Mouse (Mus musculus): Measurements from ENCODE around the gene Olfr402. TPM values are rescaled to one million over a fixed set of nuclear protein-coding genes. Genes with fewer than 3 reads are reported as not detected.
"Not testable (repeated sequence)": the region's sequence is repeated elsewhere in the genome, so short reads cannot be mapped to it uniquely, and the experiment has no call there.

Olfr402 gene
- not detected for total RNA-seq (2018; cell fraction: chromatin; rRNA removed)
- not detected for total RNA-seq (2018; cell fraction: cytosol; rRNA removed)
- not detected for total RNA-seq (2018; cell fraction: nucleus; rRNA removed)
- polyA plus RNA-seq (2018) = not detected in 3 replicates

DNA sequence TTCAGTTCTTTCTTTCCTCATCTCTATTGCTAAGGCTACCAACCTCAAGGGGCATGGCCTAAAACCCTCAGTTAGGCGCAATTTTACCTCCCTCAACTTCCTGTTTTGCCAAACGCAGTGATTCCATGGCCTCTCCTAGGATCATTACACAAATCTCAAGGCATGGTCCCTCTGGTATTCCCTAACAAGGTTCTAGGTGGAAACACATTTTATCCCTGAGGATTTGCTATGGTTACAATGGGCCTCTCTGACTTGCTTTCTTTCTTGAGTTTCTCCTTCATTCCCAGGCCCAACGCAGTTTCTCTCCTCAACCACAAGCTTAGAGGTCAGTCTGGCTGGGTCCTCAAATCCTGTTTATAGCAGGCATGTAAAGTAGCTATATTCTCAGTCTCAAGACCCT is at the start of gene Olfr402:
Gene Olfr402, plus strand, starts transcription at position 301 of the 400 bp plus-strand sequence.
- Histone ChIP-seq H3K36me3 (ENCODE audit: inconsistent target) (no peaks in the 10 kb centered on the region), H3K79me2 (ENCODE audit: inconsistent target) (no peaks in the 10 kb centered on the region), H3K27ac (no peak within 1 kb of the TSS), H3K4me3 (ENCODE audit: inconsistent target) (no peak within 1 kb of the TSS)
- 58% methylated on average over 3 of the region's 3 CpGs for WGBS (ENCODE audit: missing documents)

DNA sequence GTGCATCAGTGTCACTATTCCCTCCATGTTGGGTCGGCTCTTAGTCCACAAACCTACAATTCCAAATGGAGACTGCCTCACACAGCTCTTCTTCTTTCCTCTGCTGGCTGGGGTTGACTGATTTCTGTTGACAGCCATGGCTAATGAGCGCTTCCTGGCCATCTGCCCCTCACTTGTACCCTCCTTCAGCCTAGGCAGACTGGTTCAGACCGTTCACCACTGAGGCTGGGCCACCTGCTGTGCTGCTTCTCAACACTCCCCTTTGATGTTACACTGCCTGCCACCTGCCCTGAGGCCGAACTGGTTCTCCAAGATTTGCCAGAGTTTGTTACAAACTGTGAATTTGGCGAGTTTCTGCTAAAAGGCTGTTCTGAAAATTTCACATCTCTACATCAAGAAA is 48.3 kb upstream of the Olfr402 start:
- Histone ChIP-seq H3K4me3 (ENCODE audit: inconsistent target) (no peak overlapping the region), H3K36me3 (ENCODE audit: inconsistent target) (no peaks in the 10 kb centered on the region), H3K79me2 (ENCODE audit: inconsistent target) (no peaks in the 10 kb centered on the region), H3K27ac (no peak overlapping the region)
- 46% methylated on average over 5 of the region's 5 CpGs for WGBS (ENCODE audit: missing documents)

DNA sequence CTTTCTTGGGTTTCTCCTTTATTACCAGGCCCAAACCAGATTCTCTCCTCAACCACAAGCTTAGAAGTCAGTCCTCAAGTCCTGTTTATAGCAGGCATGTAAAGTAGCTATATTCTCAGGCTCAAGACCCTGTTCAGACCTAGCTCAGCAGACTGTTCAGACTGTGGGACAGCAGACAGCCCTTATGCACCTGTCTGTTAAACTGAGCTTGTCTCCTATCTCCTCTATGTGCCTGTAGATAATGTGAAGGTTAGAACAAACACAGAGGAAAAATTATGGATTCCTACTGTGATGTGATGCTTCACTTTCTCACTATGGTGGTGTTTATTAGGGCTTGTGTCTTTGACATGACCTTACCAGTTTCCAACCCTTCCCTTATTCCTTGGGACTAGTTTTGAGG is 39.9 kb upstream of the Olfr402 start, which contains the start of gene Olfr401:
Gene Olfr401, plus strand, starts transcription at position 301 of the 400 bp plus-strand sequence.
- H3K79me2 ChIP-seq (ENCODE audit: inconsistent target) = no peaks in the 10 kb centered on the region
- no peak within 1 kb of the TSS for H3K27ac ChIP-seq
- no peak within 1 kb of the TSS for H3K4me3 ChIP-seq (ENCODE audit: inconsistent target)
- no peaks in the 10 kb centered on the region for H3K36me3 ChIP-seq (ENCODE audit: inconsistent target)

DNA sequence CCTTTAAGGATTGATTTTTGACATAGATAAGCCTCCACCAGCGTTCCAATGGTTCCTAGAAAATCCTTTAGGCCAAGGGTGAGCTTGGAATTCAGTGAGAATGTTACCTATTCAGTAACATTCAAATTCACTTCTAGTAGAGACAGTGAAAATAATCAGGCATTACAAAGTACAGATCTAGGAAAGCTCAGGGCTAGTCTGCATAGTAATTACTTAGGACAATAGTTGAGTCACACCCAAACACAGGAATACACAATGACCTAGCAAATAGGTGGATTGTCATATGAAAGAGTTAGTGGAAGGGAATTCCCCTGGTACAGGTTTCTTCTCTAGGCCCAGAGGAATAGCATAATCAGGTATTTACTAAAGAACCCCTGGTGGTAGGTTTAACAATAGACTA is 13.3 kb upstream of the Olfr402 start:
- not testable (repeated sequence) for H3K4me3 ChIP-seq (ENCODE audit: inconsistent target); H3K79me2 ChIP-seq (ENCODE audit: inconsistent target); H3K36me3 ChIP-seq (ENCODE audit: inconsistent target); H3K27ac ChIP-seq
- WGBS (ENCODE audit: missing documents) = 9% methylated on average over 1 of the region's 1 CpGs

DNA sequence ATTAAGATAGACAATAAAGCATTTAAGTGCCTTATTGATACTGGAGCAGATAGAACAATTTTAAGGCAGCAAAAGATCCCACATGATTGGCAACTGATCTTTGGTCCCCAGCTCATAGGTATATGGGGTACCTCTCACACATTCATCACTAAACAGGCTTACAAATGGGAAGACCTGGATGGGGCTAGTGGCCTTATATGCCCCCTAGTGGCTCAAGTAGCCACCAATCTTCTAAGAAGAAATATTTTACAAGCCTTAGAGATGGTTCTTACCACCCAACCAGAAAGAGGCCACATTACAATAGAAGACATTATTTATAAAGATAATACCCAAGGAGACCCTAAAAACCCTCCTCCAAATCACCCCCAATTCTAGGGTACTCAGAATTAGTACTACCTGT is 7.5 kb upstream of the Olfr402 start:
- no peaks in the 10 kb centered on the region for H3K79me2 ChIP-seq (ENCODE audit: inconsistent target)
- no peak overlapping the region for H3K27ac ChIP-seq
- H3K36me3 ChIP-seq (ENCODE audit: inconsistent target) = no peaks in the 10 kb centered on the region
- no peak overlapping the region for H3K4me3 ChIP-seq (ENCODE audit: inconsistent target)

DNA sequence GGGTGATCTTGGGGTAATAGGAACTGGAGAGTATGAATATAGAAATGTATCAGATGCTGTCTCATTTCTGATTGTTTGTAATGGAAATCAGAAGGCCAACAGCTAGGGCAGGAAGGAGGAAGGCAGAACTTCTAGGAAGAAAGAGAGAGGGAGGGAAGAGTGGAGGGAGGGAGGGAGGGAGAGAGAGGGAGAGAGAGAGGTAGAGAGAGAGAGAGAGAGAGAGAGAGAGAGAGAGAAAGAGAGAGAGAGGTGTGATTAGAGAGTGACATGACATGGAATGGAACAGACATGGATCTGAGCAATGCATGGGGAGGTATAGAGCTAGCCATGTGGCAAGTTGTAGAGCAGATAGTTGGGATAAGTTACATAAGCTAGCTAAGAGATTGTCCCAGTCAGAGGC is 15.4 kb downstream of the Olfr402 start:
- Histone ChIP-seq H3K27ac (no peak overlapping the region), H3K79me2 (ENCODE audit: inconsistent target) (no peaks in the 10 kb centered on the region), H3K4me3 (ENCODE audit: inconsistent target) (no peak overlapping the region), H3K36me3 (ENCODE audit: inconsistent target) (no peaks in the 10 kb centered on the region)

DNA sequence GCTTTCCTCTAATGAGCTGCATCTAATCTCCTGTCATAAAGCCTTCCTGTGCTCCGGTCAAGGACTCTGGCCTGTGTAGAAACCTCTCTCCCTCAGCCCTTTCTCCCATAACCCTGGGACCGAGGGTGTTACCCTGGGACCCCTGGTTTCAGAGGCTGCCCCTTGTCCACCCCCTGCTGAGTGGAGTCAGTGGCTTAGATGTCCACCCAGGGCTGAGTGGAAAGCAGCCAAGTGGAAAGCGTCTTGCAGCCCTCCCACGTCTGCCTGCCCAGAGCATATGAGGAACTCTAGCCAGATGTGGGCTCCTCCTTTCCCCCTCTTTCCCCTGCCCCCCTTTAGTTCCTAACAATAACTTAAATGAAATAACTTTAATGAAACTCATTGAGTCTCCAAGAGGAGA is 29.8 kb downstream of the Olfr402 start:
- no peaks in the 10 kb centered on the region for H3K79me2 ChIP-seq (ENCODE audit: inconsistent target)
- H3K36me3 ChIP-seq (ENCODE audit: inconsistent target) = no peaks in the 10 kb centered on the region
- H3K4me3 ChIP-seq (ENCODE audit: inconsistent target) = no peak overlapping the region
- no peak overlapping the region for H3K27ac ChIP-seq
- 86% methylated on average over 4 of the region's 4 CpGs for WGBS (ENCODE audit: missing documents)

DNA sequence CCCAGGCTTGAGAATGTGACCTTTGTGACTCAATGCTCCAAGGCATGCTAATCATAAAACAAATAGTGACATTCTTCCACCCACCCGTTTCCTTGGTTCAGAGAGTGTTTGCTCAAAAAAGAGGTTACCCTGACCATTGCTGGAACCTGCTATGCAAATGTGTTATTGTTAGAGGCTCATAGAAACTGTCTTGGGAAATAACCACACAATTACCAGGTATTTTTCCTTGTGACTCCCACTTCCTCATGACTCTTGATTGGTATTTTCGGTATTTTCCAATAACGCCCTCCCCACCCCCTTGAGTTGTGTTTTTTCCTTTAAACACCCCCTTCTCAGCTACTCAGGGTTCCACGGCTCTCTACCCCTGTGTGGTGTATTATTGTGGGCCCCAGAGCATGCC is 30.4 kb downstream of the Olfr402 start:
- 76% methylated on average over 4 of the region's 4 CpGs for WGBS (ENCODE audit: missing documents)

DNA sequence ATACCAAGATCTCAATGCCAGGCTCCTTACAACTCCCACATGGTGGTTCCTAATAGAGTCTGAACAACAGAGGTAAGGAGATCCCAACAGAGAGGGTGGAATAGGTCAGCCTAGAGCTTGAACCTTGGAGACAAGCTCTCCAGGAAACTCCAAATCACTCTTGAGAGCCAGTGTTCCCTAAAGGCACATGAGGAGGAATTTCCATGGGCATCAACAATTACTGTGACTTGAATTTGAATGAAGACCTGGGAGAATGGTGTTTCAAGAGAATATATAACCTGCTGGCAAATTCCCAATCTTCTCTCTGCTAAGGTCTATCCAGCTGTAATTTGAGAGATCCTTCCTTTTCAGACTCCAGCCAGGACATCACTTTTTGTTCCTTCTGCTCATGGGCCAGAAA is 32.6 kb downstream of the Olfr402 start, which contains the start of gene Olfr403:
Gene Olfr403, plus strand, starts transcription at position 301 of the 400 bp plus-strand sequence.
- no peaks in the 10 kb centered on the region for H3K36me3 ChIP-seq (ENCODE audit: inconsistent target)
- no peak within 1 kb of the TSS for H3K4me3 ChIP-seq (ENCODE audit: inconsistent target)
- H3K79me2 ChIP-seq (ENCODE audit: inconsistent target) = no peaks in the 10 kb centered on the region

More for the DNA sequence above, 30.4 kb downstream of the Olfr402 start:
- no peak overlapping the region for H3K4me3 ChIP-seq (ENCODE audit: inconsistent target)
- no peaks in the 10 kb centered on the region for H3K79me2 ChIP-seq (ENCODE audit: inconsistent target)
- no peaks in the 10 kb centered on the region for H3K36me3 ChIP-seq (ENCODE audit: inconsistent target)
- H3K27ac ChIP-seq = no peak overlapping the region

More for the DNA sequence above, 32.6 kb downstream of the Olfr402 start, which contains the start of gene Olfr403:
- H3K27ac ChIP-seq = no peak within 1 kb of the TSS

Other genes starting within 250 kb of the Olfr402 start
- gene Olfr395, start 244.2 kb upstream of the Olfr402 start, polyA plus RNA-seq (2018) = not detected in 3 replicates
- gene Olfr23, start 216.9 kb upstream of the Olfr402 start, polyA plus RNA-seq (2018) = not detected in 3 replicates
- gene Olfr397, start 192.7 kb upstream of the Olfr402 start, polyA plus RNA-seq (2018) = not detected in 3 replicates
- gene Olfr398, start 163.1 kb upstream of the Olfr402 start, polyA plus RNA-seq (2018) = not detected in 3 replicates
- gene Olfr139, start 97.0 kb upstream of the Olfr402 start, polyA plus RNA-seq (2018) = not detected in 3 replicates
- not detected in 3 replicates for gene Olfr399, start 96.9 kb upstream of the Olfr402 start, polyA plus RNA-seq (2018)
- not detected in 3 replicates for gene Zfp616, start 83.6 kb upstream of the Olfr402 start, polyA plus RNA-seq (2018)
- not detected in 3 replicates for gene Olfr401, start 39.8 kb upstream of the Olfr402 start, polyA plus RNA-seq (2018)
- not detected in 3 replicates for gene Olfr403, start 32.7 kb downstream of the Olfr402 start, polyA plus RNA-seq (2018)
- gene Olfr43, start 57.9 kb downstream of the Olfr402 start, polyA plus RNA-seq (2018) = not detected in 3 replicates
- gene Olfr406, start 106.3 kb downstream of the Olfr402 start, polyA plus RNA-seq (2018) = not detected in 3 replicates
- gene Olfr59, start 130.2 kb downstream of the Olfr402 start, polyA plus RNA-seq (2018) = not detected in 3 replicates
- not detected in 3 replicates for gene Olfr410, start 184.5 kb downstream of the Olfr402 start, polyA plus RNA-seq (2018)
- gene Olfr411, start 199.1 kb downstream of the Olfr402 start, polyA plus RNA-seq (2018) = not detected in 3 replicates
- not detected in 3 replicates for gene Olfr412, start 208.5 kb downstream of the Olfr402 start, polyA plus RNA-seq (2018)